Mouse (Mus musculus): ENCODE results near the gene Tmub1.

DNA sequence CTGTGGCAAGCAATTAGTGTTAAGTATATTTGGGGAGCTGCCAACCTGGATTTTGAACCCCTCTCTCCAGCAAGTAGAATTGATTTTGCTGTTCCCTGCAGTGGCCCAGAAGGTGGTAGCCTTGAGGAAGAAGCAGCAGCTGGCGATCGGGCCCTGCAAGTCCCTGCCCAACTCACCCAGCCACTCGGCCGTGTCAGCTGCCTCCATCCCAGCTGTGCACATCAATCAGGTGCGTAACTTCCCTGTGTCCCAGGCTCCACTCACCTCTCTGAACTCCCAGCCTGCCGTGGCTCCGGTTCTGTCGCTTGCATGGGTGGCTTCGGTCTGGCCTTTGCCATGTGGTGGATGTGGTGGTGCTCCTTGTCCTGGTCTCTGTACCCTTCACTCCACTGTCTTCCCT, 30.3 kb upstream of the Tmub1 start:
- no peak for TF ChIP-seq CTCF (IDR thresholded peaks at IDR 0.05; ENCODE audit: control insufficient read depth, insufficient read depth, insufficient read length)
- TF ChIP-seq CEBPB (IDR thresholded peaks at IDR 0.05; ENCODE audit: low read depth) = no peak
- no peak for TF ChIP-seq MYOG (IDR thresholded peaks at IDR 0.05; ENCODE audit: control insufficient read depth, extremely low read depth, insufficient read length)
- no peak for TF ChIP-seq MAX (IDR thresholded peaks at IDR 0.05)
- TF ChIP-seq USF1 (IDR thresholded peaks at IDR 0.05; ENCODE audit: low read depth) = no peak
- TF ChIP-seq MYOD1 (IDR thresholded peaks at IDR 0.05; ENCODE audit: control insufficient read depth, insufficient read length, low read depth) = no peak
